Mouse (Mus musculus) heart, postnatal 25 days (tissue): ENCODE measurements around the gene Pigw. TPM values are rescaled to one million over a fixed set of nuclear protein-coding genes. Genes with fewer than 3 reads are reported as not detected.

ENCODE experiments used
- DNase-seq: peaks from one replicate; pipeline ENCODE4 v3.0.0; 2022; ENCODE audit warnings: low spot score
- intact Hi-C: fragments of 180-260 bp; cut with DNase I; formaldehyde crosslinking; loops from one replicate; pipeline ENCODE4 v1.15.1; 2025
- microRNA-seq: library from miRNA; unstranded; fragments of <30 nt; microRNA quantifications from one replicate; pipeline ENCODE4 v1.2.0, GENCODE M21; 2022
- total RNA-seq, 2 experiments: library from RNA; stranded (reverse); gene quantifications; 2 replicates each; pipeline ENCODE4 v1.2.3; 2021

The Pigw gene
- total RNA-seq, 2 experiments from 2014 or later = 5.4 to 6.4 TPM

GRCm38 (mm10) chr11:84828516-84829399 is 51.3 kb downstream of the Pigw start, which contains the start of gene Dhrs11:
Dhrs11 (minus strand) TSS chr11:84828994.
- intact Hi-C loops = loop anchor here (2.0 kb wide), 1 partner anchor 42 kb away; the partner anchor contains the start of gene Ggnbp2

GRCm38 (mm10) chr11:84827901-84828503 is 52.1 kb downstream of the Pigw start:
- no peak for DNase-seq
- intact Hi-C loops = loop anchor here (2.0 kb wide), 1 partner anchor 43 kb away; the partner anchor contains the start of gene Ggnbp2

More at GRCm38 (mm10) chr11:84828516-84829399, 51.3 kb downstream of the Pigw start, which contains the start of gene Dhrs11:
- DNase-seq = peak; percentile 93

GRCm38 (mm10) chr11:84827492-84827891 is 52.6 kb downstream of the Pigw start:
- no peak for DNase-seq
- intact Hi-C loops = no loop called here

Small RNA genes lying within 50 kb of the gene (microRNA-seq; reads per million reads assigned to microRNA genes)
- gene Gm23564 = not detected

Other genes starting within 250 kb of the Pigw start
- 10 to 100 TPM; 17.1 to 17.9 TPM for gene Mrm1, start 60.8 kb downstream of the Pigw start, total RNA-seq
- 100 to 1,000 TPM; 106 to 108 TPM for gene Dhrs11, start 51.3 kb downstream of the Pigw start, total RNA-seq
- 10 to 100 TPM; 41.2 to 46.8 TPM for gene Ggnbp2, start 9.5 kb downstream of the Pigw start, total RNA-seq
- 1 to 10 TPM; 5.7 to 7.3 TPM for gene Myo19, start 137 bp downstream of the Pigw start, total RNA-seq
- gene Znhit3, start 36.1 kb upstream of the Pigw start, total RNA-seq = 10 to 100 TPM in 1 of 2 experiments, 1 to 10 TPM in 1; 7.6 to 10.2 TPM
- gene Car4, start 77.5 kb upstream of the Pigw start, total RNA-seq = 10 to 100 TPM; 32.8 to 47.4 TPM